Mouse (Mus musculus): ENCODE measurements around the gene Zmiz1.

DNA sequence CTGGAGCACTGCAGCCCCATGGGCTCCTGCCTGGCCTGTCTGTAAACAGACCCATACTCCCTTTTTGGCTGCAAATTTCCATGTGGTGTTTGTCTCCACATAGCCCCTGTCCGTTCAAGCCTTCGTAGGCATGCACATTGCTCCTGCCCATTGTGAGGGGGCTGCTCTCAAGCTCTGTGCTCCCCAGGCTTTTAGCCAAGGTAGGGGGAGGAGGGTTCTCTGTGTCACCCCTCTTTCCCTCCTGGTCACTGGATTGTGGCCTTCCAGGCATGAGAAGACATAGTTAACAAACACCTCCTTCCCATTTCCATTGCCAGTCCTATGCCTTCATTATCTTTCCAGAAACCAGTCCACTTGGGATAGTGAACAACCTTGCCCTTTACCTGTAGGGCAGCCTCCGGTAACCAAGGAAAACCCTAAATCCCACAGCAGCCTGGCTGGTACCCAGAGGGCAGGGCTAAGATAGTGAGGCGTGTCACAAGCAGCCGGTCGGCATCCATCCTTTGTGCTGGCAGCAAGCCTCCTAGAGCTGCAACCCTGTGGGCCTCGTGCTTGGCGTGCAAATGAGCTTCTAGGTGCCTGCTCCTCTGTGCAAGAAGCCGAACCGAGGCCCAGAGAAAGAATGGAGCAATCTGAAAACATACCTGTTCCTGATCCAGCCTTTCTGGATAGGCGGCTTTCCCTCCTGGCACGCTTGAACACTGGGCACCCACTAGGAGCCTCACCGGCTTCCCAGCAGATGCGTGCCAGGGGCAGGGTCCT, 174.7 kb downstream of the Zmiz1 start:
- TF ChIP-seq CTCF (conservative IDR thresholded peaks at IDR 0.05; ENCODE audit: low read length) (no peak), NANOG (IDR thresholded peaks at IDR 0.05; ENCODE audit: borderline replicate concordance, low read length) (no peak), POU5F1 (IDR thresholded peaks at IDR 0.05; ENCODE audit: borderline replicate concordance, low read length) (no peak)
